Comparison of ENCODE assay signal across 8 mouse cellular contexts in the genomic region with DNA sequence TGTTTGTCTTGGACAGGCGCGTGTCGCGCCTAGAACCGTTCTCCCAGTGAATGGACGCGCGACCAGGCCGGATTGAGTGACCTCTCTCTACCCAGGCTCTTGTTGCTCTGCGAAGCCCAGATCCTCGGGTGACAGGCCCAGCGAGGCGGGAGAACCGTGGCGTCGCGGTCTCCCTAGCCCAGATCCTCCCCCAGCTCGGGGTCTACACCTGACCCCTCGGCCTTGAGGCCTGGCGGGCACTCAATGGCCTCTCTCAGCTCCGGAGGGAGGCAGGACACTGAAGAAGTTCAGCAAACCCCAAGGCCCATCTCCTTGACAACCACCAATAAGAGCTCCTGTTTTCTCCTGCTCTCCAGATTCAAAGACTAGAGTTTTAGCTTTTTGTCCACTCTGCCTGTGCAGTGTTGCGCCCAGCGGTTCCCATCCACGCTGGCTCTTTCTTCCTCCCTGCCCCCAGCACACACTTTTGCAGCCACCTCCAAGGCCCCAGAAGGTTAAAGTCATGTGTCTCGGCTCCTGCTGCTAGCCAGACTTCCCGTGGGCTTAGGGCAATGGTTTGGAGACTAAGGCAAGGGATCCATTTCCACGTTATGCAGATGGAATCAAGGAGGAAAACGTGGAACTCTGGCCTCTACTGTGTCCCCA. TPM values are rescaled to one million over a fixed set of nuclear protein-coding genes. Genes with fewer than 3 reads are reported as not detected.
DNase-seq lines count a peak whose midpoint lies in the region; ATAC-seq and TF ChIP-seq lines count a peak whose summit lies in the region.

No protein-coding gene starts in this region.

- TF ChIP-seq EP300 in lung, postnatal 0 days (IDR thresholded peaks at IDR 0.05), result no peak

- H3K4me2 ChIP-seq in lung, postnatal 0 days (replicated peaks; ENCODE audit: low read depth, low read length), result peak overlapping the region; percentile 96; the same call in 1 of the 2 replicates
- H3K4me2 ChIP-seq in intestine, postnatal 0 days (replicated peaks; ENCODE audit: low read depth), result peak overlapping the region; percentile 98; the same call in 1 of the 2 replicates
- H3K4me2 ChIP-seq in stomach, embryonic 14.5 days (replicated peaks; ENCODE audit: low read depth, low read length), result peak overlapping the region; percentile 91

- whole genome bisulfite sequencing in lung, postnatal 0 days, result 24% methylated on average over 28 of the region's 28 CpGs
- 26% methylated on average over 28 of the region's 28 CpGs for WGBS in intestine, postnatal 0 days
- 22% methylated on average over 28 of the region's 28 CpGs for WGBS in stomach, embryonic 14.5 days

- H3K9me3 ChIP-seq in lung, postnatal 0 days (ENCODE audit: low read length), result no peaks in the 10 kb centered on the region
- H3K9me3 ChIP-seq in intestine, postnatal 0 days (ENCODE audit: control insufficient read depth), result no peaks in the 10 kb centered on the region
- H3K9me3 ChIP-seq in stomach, embryonic 14.5 days (ENCODE audit: control insufficient read depth, low read depth, low read length), result no peaks in the 10 kb centered on the region

- 0 out of 2 replicates have a peak overlapping the region, but pooled peaks have one; percentile 41 for H3K4me3 ChIP-seq in lung, postnatal 0 days (ENCODE audit: low read depth, low read length)
- H3K4me3 ChIP-seq in intestine, postnatal 0 days (ENCODE audit: low read depth, low read length), result peak overlapping the region; percentile 53
- 0 out of 2 replicates have a peak overlapping the region, but pooled peaks have one; percentile 49 for H3K4me3 ChIP-seq in stomach, embryonic 14.5 days (ENCODE audit: low read depth, low read length)

- peak; percentile 21 for DNase-seq in adrenal gland, adult 2 months
- no peak for DNase-seq in adrenal gland, postnatal 4 days (ENCODE audit: low spot score in 2 of 2)
- DNase-seq in lung, postnatal 0 days (ENCODE audit: low spot score), result no peak
- DNase-seq in lung, postnatal 10 days, result no peak
- no peak for DNase-seq in thymus, postnatal 14 days
- DNase-seq in cerebellum, postnatal 4 days (ENCODE audit: low spot score in 2 of 2), result no peak

- H3K9ac ChIP-seq in lung, postnatal 0 days (replicated peaks; ENCODE audit: low read depth), result no peak overlapping the region
- H3K9ac ChIP-seq in intestine, postnatal 0 days (ENCODE audit: low read depth, low read length), result no peak overlapping the region
- H3K9ac ChIP-seq in stomach, embryonic 14.5 days (replicated peaks; ENCODE audit: low read depth, low read length), result no peak overlapping the region

- no peaks in the 10 kb centered on the region for H3K36me3 ChIP-seq in lung, postnatal 0 days (ENCODE audit: insufficient read depth, low read length)
- H3K36me3 ChIP-seq in intestine, postnatal 0 days (ENCODE audit: control insufficient read depth, insufficient read depth), result no peaks in the 10 kb centered on the region
- no peaks in the 10 kb centered on the region for H3K36me3 ChIP-seq in stomach, embryonic 14.5 days (ENCODE audit: control insufficient read depth, insufficient read depth, low read length)

- ATAC-seq in lung, postnatal 0 days, result no peak
- no peak for ATAC-seq in intestine, postnatal 0 days
- ATAC-seq in stomach, embryonic 14.5 days (ENCODE audit: insufficient number of reproducible peaks, insufficient read depth, low FRiP score, low read depth), result no peak

- peaks cover 9% of the 10 kb centered on the region; the same call in 1 of the 2 replicates for H3K4me1 ChIP-seq in lung, postnatal 0 days (ENCODE audit: insufficient read depth, low read depth, low read length)
- H3K4me1 ChIP-seq in intestine, postnatal 0 days (replicated peaks; ENCODE audit: control insufficient read depth, insufficient read depth, low read length), result no peaks in the 10 kb centered on the region
- H3K4me1 ChIP-seq in stomach, embryonic 14.5 days (ENCODE audit: control insufficient read depth, insufficient read depth, low read length), result peaks cover 9% of the 10 kb centered on the region; the same call in 1 of the 2 replicates

- H3K27me3 ChIP-seq in lung, postnatal 0 days (replicated peaks; ENCODE audit: insufficient read depth, low read length), result peaks cover 29% of the 10 kb centered on the region
- peaks cover 54% of the 10 kb centered on the region for H3K27me3 ChIP-seq in intestine, postnatal 0 days (replicated peaks; ENCODE audit: control insufficient read depth, insufficient read depth, low read length)
- H3K27me3 ChIP-seq in stomach, embryonic 14.5 days (ENCODE audit: control insufficient read depth, insufficient read depth, low read length), result peaks cover 7% of the 10 kb centered on the region

- H3K27ac ChIP-seq in lung, postnatal 0 days (ENCODE audit: low read length), result no peak overlapping the region
- H3K27ac ChIP-seq in intestine, postnatal 0 days (ENCODE audit: low read depth, low read length), result no peak overlapping the region
- no peak overlapping the region for H3K27ac ChIP-seq in stomach, embryonic 14.5 days (ENCODE audit: low read length)

- no peak for TF ChIP-seq CTCF in lung, postnatal 0 days (IDR thresholded peaks at IDR 0.05)
- TF ChIP-seq CTCF in intestine, postnatal 0 days (IDR thresholded peaks at IDR 0.05; ENCODE audit: low read depth), result no peak

RNA-seq across cellular contexts. Expression of a gene that starts 0.9 kb away (rescaled TPM):
- 1 to 10 TPM; 3.2 to 9.1 TPM for total RNA-seq in adrenal gland, adult 2 months (2021)
- 10.5 and 15.1 TPM in 2 replicates for polyA plus RNA-seq in adrenal gland, adult 2 months (2012; rRNA removed)
- total RNA-seq in adrenal gland, postnatal 4 days (2021), result 10 to 100 TPM; 12.2 to 14.5 TPM
- polyA plus RNA-seq in lung, postnatal 0 days (2015; fragmentation: Nextera tagmentation; extraction: Ambion mirVana), result 1.6 and 1.9 TPM in 2 replicates
- 2.5 and 2.7 TPM in 2 replicates for polyA plus RNA-seq in intestine, postnatal 0 days (2015; fragmentation: Nextera tagmentation; extraction: Ambion mirVana)
- polyA plus RNA-seq in stomach, embryonic 14.5 days (2014; fragmentation: Nextera tagmentation; extraction: Ambion mirVana), result 9.8 and 12.3 TPM in 2 replicates

RNA-seq across cellular contexts. Expression of a gene that starts 53.6 kb away (rescaled TPM):
- not detected for total RNA-seq in adrenal gland, adult 2 months (2021)
- polyA plus RNA-seq in adrenal gland, adult 2 months (2012; rRNA removed), result not detected in 2 replicates
- total RNA-seq in adrenal gland, postnatal 4 days (2021), result 1 to 10 TPM in 1 of 2 experiments, under 1 TPM in 1; 0.50 to 1.6 TPM
- 0.15 TPM in 1 of 2 replicates, not detected in the other for polyA plus RNA-seq in lung, postnatal 0 days (2015; fragmentation: Nextera tagmentation; extraction: Ambion mirVana)
- polyA plus RNA-seq in intestine, postnatal 0 days (2015; fragmentation: Nextera tagmentation; extraction: Ambion mirVana), result 0.07 and 0.16 TPM in 2 replicates
- polyA plus RNA-seq in stomach, embryonic 14.5 days (2014; fragmentation: Nextera tagmentation; extraction: Ambion mirVana), result 1.4 and 1.8 TPM in 2 replicates
